Mouse (Mus musculus) embryonic stem cell, embryonic (primary cell): ENCODE results near the gene Rpp25l.

Experiments
- CTCF ChIA-PET, 4 experiments: fragments of 300-600 bp in 2 of 4; fragments of 350-600 bp in 2 of 4; sonication (Branson Sonifier 250); formaldehyde crosslinking; loops; one replicate each; lab custom pipeline; 2022; ENCODE audit warnings: inconsistent platforms in 2 of 4; lab: Charles Lee
- POLR2A ChIA-PET, 4 experiments: fragments of 300-600 bp in 2 of 4; fragments of 350-600 bp in 2 of 4; sonication (Branson Sonifier 250); formaldehyde crosslinking; loops; one replicate each; lab custom pipeline; 2022; ENCODE audit warnings: antibody characterized with exemption in 4 of 4, inconsistent platforms in 1 of 4; lab: Charles Lee

The Rpp25l gene

GRCm38 (mm10) chr4:41666646-41667045 is 46.7 kb downstream of the Rpp25l start:
- CTCF ChIA-PET, result no interaction called here
- POLR2A ChIA-PET, result interaction anchor here in 1 of 4 experiments (0.9 kb wide), 1 partner anchor 95 kb away, joined by 4 read pairs; no protein-coding TSS in a partner anchor

GRCm38 (mm10) chr4:41665009-41665675 is 48.2 kb downstream of the Rpp25l start:
- ChIA-PET POLR2A (interaction anchor here in 2 of 4 experiments (0.8 to 1.7 kb wide), 8 partner anchors 9 to 96 kb away, joined by 3 to 7 read pairs (median 4); partner anchors contain the start of genes Dnaic1 (in 1 of the 2), Enho (in 1 of the 2) and Fam219a (in 1 of the 2)), CTCF (interaction anchor here (0.6 to 1.4 kb wide), 12 partner anchors 11 to 186 kb away, joined by 3 to 5 read pairs (median 3); partner anchors contain the start of genes Dnaic1 (in 2 of the 4), Fam219a (in 2 of the 4) and Rpp25l (in 1 of the 4))

DNA sequence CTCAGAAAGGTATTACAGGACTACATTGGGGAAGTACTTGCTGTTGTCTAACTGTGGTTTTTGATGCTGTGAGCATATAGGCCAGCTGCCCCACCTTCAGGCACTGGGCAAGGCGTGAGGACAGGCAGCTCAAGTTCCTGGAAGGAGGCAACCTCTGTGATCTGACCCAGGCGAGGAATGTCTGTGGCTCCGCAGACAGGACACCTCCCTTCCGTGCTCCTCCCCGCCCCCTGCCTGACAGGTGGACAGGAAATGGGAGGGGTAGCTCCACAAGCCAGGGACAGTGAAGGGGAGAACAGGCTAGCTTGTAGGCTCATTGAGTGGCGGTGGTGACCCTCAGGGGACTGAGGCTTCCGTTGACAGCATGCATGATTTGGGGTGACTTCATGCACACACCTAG is 48.8 kb downstream of the Rpp25l start:
- CTCF ChIA-PET, result interaction anchor here (0.6 to 1.4 kb wide), 14 partner anchors 12 to 185 kb away, joined by 3 to 5 read pairs (median 3); partner anchors contain the start of genes Dnaic1 (in 2 of the 4), Fam219a (in 2 of the 4) and Rpp25l (in 1 of the 4)
- POLR2A ChIA-PET, result interaction anchor here in 2 of 4 experiments (0.8 to 1.7 kb wide), 8 partner anchors 9 to 95 kb away, joined by 3 to 7 read pairs (median 4); partner anchors contain the start of genes Dnaic1 (in 1 of the 2), Enho (in 1 of the 2) and Fam219a (in 1 of the 2)

- POLR2A ChIA-PET, result interaction anchor here in 1 of 4 experiments (1.7 kb wide), 1 partner anchor 94 kb away, joined by 7 read pairs; the partner anchor contains the start of genes Dnaic1 and Fam219a
- CTCF ChIA-PET, result interaction anchor here in 1 of 4 experiments (1.2 kb wide), 1 partner anchor 10 kb away, joined by 4 read pairs; no protein-coding TSS in a partner anchor
Observed at GRCm38 (mm10) chr4:41663614-41664013, 49.7 kb downstream of the Rpp25l start.

DNA sequence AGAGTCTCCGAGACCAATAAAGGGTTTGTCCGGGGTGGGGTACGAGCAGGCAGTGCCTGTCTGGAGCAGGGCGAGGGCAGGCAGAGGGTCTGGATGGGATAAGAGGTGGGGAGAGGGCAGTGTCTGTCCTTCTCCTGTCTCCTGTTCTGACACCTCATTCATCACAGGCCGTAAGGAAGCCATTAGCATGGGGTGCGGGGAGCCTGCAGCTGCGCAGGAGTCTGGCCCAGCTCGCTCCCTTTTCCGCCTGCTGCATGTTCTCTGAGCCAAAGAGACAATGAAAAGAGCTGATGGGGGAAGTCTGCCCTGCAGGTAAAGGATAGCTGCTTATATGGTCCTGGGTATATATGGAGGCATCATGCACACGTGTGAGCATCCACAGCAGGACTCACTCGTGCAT is 50.6 kb downstream of the Rpp25l start:
- CTCF ChIA-PET, result interaction anchor here in 1 of 4 experiments (0.5 to 1.2 kb wide), 3 partner anchors 9 to 158 kb away, joined by 3 to 4 read pairs (median 4); no protein-coding TSS in a partner anchor
- POLR2A ChIA-PET, result no interaction called here
